Mouse (Mus musculus) midbrain, embryonic 16.5 days (tissue): Measurements from ENCODE around the gene Vmn1r8. TPM values are rescaled to one million over a fixed set of nuclear protein-coding genes. Genes with fewer than 3 reads are reported as not detected.
"Not testable (repeated sequence)": the region's sequence is repeated elsewhere in the genome, so short reads cannot be mapped to it uniquely, and the experiment has no call there.

Source experiments
- ATAC-seq: fragments of 200-750 bp; cut with Nextera tagmentation; 2 replicates; pipeline ENCODE4 v1.8.0; 2017; ENCODE audit warnings: moderate TSS enrichment
- H3K27ac ChIP-seq: fragments of 300-500 bp; sonication (generic); 2 replicates; pipeline ENCODE4 v1.5.1; 2014; ENCODE audit warnings: mild to moderate bottlenecking, low read length, mixed read lengths
- H3K27me3 ChIP-seq: fragments of 300-500 bp; sonication (generic); 2 replicates; pipeline ENCODE4 v1.6.1; 2014; ENCODE audit warnings: low read depth, low read length, mixed read lengths; ENCODE audit not compliant: control insufficient read depth, insufficient read depth
- H3K36me3 ChIP-seq: fragments of 300-500 bp; sonication (generic); 2 replicates; pipeline ENCODE4 v1.6.1; 2014; ENCODE audit warnings: mild to moderate bottlenecking, low read length, moderate library complexity, mixed read lengths; ENCODE audit not compliant: control insufficient read depth, insufficient read depth
- H3K4me1 ChIP-seq: fragments of 300-500 bp; sonication (generic); 2 replicates; pipeline ENCODE4 v1.6.1; 2014; ENCODE audit warnings: mild to moderate bottlenecking, low read length, mixed read lengths; ENCODE audit not compliant: control insufficient read depth, insufficient read depth
- H3K4me2 ChIP-seq: fragments of 300-500 bp; sonication (generic); 2 replicates; pipeline ENCODE4 v1.6.1; 2014; ENCODE audit warnings: mild to moderate bottlenecking, low read length, mixed read lengths
- H3K4me3 ChIP-seq: fragments of 300-500 bp; sonication (generic); 2 replicates; pipeline ENCODE4 v1.5.1; 2014; ENCODE audit warnings: low read depth, mild to moderate bottlenecking, low read length, moderate library complexity, mixed read lengths
- H3K9ac ChIP-seq: fragments of 300-500 bp; sonication (generic); 2 replicates; pipeline ENCODE4 v1.6.1; 2014; ENCODE audit warnings: low read depth, low read length, mixed read lengths
- H3K9me3 ChIP-seq: fragments of 300-500 bp; sonication (generic); replicated peaks from 2 replicates; pipeline ENCODE4 v1.6.1; 2014; ENCODE audit warnings: mild to moderate bottlenecking, low read length, mixed read lengths; ENCODE audit not compliant: control insufficient read depth, poor library complexity, severe bottlenecking
- WGBS: fragments of 180-500 bp; shearing (Covaris S2); extraction: QIAGEN DNeasy Blood & Tissue Kit; methylation state at CpG from one replicate; pipeline ENCODE4 v1.1.7; 2014; 5-methylcytosine and 5-hydroxymethylcytosine counted together
- polyA plus RNA-seq: library from polyadenylated mRNA; unstranded; fragments of >200 nt; fragmentation: Nextera tagmentation; extraction: Ambion mirVana; gene quantifications from 2 replicates; pipeline ENCODE4 v1.2.1, GENCODE M21; 2015

Gene Vmn1r8
- polyA plus RNA-seq = not detected in 2 replicates

DNA sequence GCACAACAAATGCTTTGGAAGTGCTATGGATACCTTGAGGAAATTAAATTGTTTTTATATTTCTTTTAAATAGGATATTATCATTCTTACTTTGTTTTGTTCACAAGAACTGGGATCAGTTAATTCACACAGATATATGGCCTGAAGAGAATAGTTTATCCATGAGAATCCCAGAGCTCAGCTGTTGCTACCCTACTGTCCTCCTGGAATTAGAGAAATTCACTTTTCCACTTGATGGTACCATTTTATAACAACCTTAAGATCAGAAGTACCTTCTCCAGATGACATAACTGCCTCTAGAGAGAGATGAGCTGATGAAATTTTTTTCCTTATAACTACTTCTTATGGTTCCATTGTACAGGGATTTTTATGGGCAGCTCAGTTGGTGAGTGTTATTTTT is at the start of gene Vmn1r8:
Gene Vmn1r8, plus strand, starts transcription at position 301 of the 400 bp plus-strand sequence.
- Histone ChIP-seq H3K36me3 (no peaks in the 10 kb centered on the region), H3K4me3 (no peak within 1 kb of the TSS), H3K9ac (no peak within 1 kb of the TSS), H3K27ac (no peak within 1 kb of the TSS), H3K27me3 (no peaks in the 10 kb centered on the region), H3K9me3 (no peaks in the 10 kb centered on the region), H3K4me1 (no peaks in the 10 kb centered on the region), H3K4me2 (no peak within 1 kb of the TSS)
- ATAC-seq = no peak

DNA sequence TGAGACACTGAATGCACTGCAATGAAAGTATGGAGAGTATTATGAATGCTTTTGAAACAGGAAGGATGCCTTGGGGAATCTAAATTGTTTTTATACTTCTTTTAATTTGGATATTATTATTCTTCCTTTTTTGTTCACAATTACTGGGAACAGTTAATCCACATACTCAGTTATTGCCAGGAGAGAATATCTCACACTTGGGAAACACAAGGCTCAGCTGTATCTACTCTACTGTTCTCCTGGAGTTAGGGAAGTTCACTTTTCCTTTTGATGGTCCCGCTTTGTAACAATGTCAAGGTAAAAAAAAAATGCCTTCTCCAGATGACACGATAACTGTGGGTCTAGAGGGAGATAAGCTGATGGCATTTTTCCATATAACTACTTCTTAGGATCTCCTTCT is 35.1 kb upstream of the Vmn1r8 start, which contains the start of gene Vmn1r6:
Gene Vmn1r6, plus strand, starts transcription at position 301 of the 400 bp plus-strand sequence.
- WGBS = 86% methylated on average over 2 of the region's 2 CpGs
- no peak for ATAC-seq
- H3K4me2 ChIP-seq = no peak within 1 kb of the TSS

GRCm38 (mm10) chr6:57025224-57025623 is 6.9 kb upstream of the Vmn1r8 start, which contains the start of gene Vmn1r7:
Vmn1r7 (minus strand) TSS chr6:57025324.
- H3K4me3 ChIP-seq, H3K4me1 ChIP-seq, H3K36me3 ChIP-seq, H3K9me3 ChIP-seq, H3K27ac ChIP-seq, H3K27me3 ChIP-seq, ATAC-seq, H3K9ac ChIP-seq, H3K4me2 ChIP-seq: not testable (repeated sequence)
- WGBS = 91% methylated on average over 2 of the region's 2 CpGs

More for the DNA sequence above, 35.1 kb upstream of the Vmn1r8 start, which contains the start of gene Vmn1r6:
- Histone ChIP-seq H3K4me3 (no peak within 1 kb of the TSS), H3K9ac (no peak within 1 kb of the TSS), H3K4me1 (no peaks in the 10 kb centered on the region), H3K27ac (no peak within 1 kb of the TSS), H3K36me3 (no peaks in the 10 kb centered on the region), H3K9me3 (no peaks in the 10 kb centered on the region), H3K27me3 (no peaks in the 10 kb centered on the region)

DNA sequence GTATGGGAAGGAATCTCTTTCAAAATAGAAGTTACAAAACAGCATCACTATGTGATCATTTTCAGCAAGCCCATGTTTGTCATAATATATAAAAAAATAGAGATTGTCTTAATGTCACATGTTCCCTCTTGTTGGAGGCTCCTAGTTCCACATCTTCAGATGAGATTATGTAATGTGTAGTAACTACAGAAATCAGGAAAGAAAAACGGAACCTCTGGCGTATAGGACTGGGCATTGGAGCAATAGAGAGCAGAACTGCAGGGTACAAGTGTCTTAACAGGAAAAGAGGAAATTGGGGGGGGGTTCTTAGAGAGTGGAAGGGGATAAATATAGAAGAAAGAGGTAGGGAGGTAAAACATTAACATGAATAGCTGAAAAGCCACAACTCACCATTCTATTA is 2.6 kb downstream of the Vmn1r8 start:
- Histone ChIP-seq H3K9me3 (no peaks in the 10 kb centered on the region), H3K36me3 (no peaks in the 10 kb centered on the region), H3K27me3 (no peaks in the 10 kb centered on the region), H3K4me1 (no peaks in the 10 kb centered on the region), H3K9ac (no peak overlapping the region), H3K4me3 (no peak overlapping the region), H3K27ac (no peak overlapping the region), H3K4me2 (no peak overlapping the region)
- 95% methylated on average over 2 of the region's 2 CpGs for WGBS
- ATAC-seq = no peak

GRCm38 (mm10) chr6:57063730-57064129 is 31.6 kb downstream of the Vmn1r8 start:
- Histone ChIP-seq H3K4me2 (no peak overlapping the region), H3K4me1 (no peaks in the 10 kb centered on the region), H3K9ac (no peak overlapping the region), H3K27me3 (no peaks in the 10 kb centered on the region), H3K9me3 (no peaks in the 10 kb centered on the region), H3K36me3 (no peaks in the 10 kb centered on the region), H3K27ac (no peak overlapping the region), H3K4me3 (no peak overlapping the region)
- ATAC-seq = no peak

DNA sequence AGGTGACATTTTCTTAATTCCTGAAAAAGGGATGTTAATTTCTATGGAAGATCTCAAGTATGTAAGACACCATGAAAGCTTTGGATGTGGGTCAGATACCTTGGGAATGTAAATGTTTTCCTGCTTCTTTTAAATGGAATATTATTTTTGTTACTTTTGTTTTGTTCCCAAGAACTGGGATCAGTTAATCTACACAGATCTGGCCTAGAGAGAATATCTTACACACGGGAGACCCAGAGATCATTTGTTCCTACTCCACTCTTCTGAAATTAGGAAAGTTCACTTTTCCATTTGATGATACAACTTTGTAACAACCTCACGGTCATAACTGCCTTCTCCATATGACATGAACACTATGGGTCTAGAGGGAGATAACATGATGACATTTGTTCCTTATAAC is 34.4 kb downstream of the Vmn1r8 start, which contains the start of gene Vmn1r9:
Gene Vmn1r9, plus strand, starts transcription at position 301 of the 400 bp plus-strand sequence.
- ATAC-seq = no peak
- 88% methylated on average over 2 of the region's 2 CpGs for WGBS
- no peak within 1 kb of the TSS for H3K9ac ChIP-seq
- H3K4me1 ChIP-seq = no peaks in the 10 kb centered on the region
- no peak within 1 kb of the TSS for H3K27ac ChIP-seq
- H3K36me3 ChIP-seq = no peaks in the 10 kb centered on the region
- no peak within 1 kb of the TSS for H3K4me3 ChIP-seq
- no peaks in the 10 kb centered on the region for H3K9me3 ChIP-seq
- no peaks in the 10 kb centered on the region for H3K27me3 ChIP-seq
- H3K4me2 ChIP-seq = no peak within 1 kb of the TSS

Other genes with a start within 250 kb of the Vmn1r8 start
- gene Kbtbd2, start 234.5 kb upstream of the Vmn1r8 start, polyA plus RNA-seq = 23.9 and 29.4 TPM in 2 replicates
- gene Fkbp9, start 200.2 kb upstream of the Vmn1r8 start, polyA plus RNA-seq = 27.7 and 30.8 TPM in 2 replicates
- gene Nt5c3, start 108.4 kb upstream of the Vmn1r8 start, polyA plus RNA-seq = 181 and 186 TPM in 2 replicates
- 0.76 and 0.92 TPM in 2 replicates for gene Vmn1r4, start 108.3 kb upstream of the Vmn1r8 start, polyA plus RNA-seq
- gene Vmn1r5, start 62.0 kb upstream of the Vmn1r8 start, polyA plus RNA-seq = not detected in 2 replicates
- gene Vmn1r6, start 35.0 kb upstream of the Vmn1r8 start, polyA plus RNA-seq = not detected in 2 replicates
- not detected in 2 replicates for gene Vmn1r7, start 7.0 kb upstream of the Vmn1r8 start, polyA plus RNA-seq
- gene Vmn1r9, start 34.5 kb downstream of the Vmn1r8 start, polyA plus RNA-seq = not detected in 2 replicates
- not detected in 2 replicates for gene Vmn1r10, start 77.2 kb downstream of the Vmn1r8 start, polyA plus RNA-seq
- not detected in 2 replicates for gene Vmn1r11, start 101.2 kb downstream of the Vmn1r8 start, polyA plus RNA-seq
- not detected in 2 replicates for gene Vmn1r12, start 124.6 kb downstream of the Vmn1r8 start, polyA plus RNA-seq
- not detected in 2 replicates for gene Vmn1r13, start 171.0 kb downstream of the Vmn1r8 start, polyA plus RNA-seq
- gene Vmn1r14, start 199.4 kb downstream of the Vmn1r8 start, polyA plus RNA-seq = not detected in 2 replicates
- not detected in 2 replicates for gene Vmn1r15, start 225.7 kb downstream of the Vmn1r8 start, polyA plus RNA-seq